Mouse (Mus musculus) intestine, postnatal 0 days (tissue): Measurements from ENCODE around the gene Lgr5. TPM values are rescaled to one million over a fixed set of nuclear protein-coding genes. Genes with fewer than 3 reads are reported as not detected.

Source experiments
- ATAC-seq: fragments of 200-750 bp; cut with Nextera tagmentation; 2 replicates; pipeline ENCODE4 v1.8.0; 2017; ENCODE audit warnings: mild to moderate bottlenecking, moderate TSS enrichment, moderate library complexity
- H3K27ac ChIP-seq: fragments of 300-500 bp; sonication (generic); 2 replicates; pipeline ENCODE4 v1.5.1; 2014; ENCODE audit warnings: mild to moderate bottlenecking, low read depth, low read length, moderate library complexity
- H3K27me3 ChIP-seq: fragments of 300-500 bp; sonication (generic); replicated peaks from 2 replicates; pipeline ENCODE4 v1.6.1; 2014; ENCODE audit warnings: low read length, mixed read lengths; ENCODE audit not compliant: control insufficient read depth, insufficient read depth
- H3K36me3 ChIP-seq: fragments of 300-500 bp; sonication (generic); 2 replicates; pipeline ENCODE4 v1.6.1; 2014; ENCODE audit warnings: mild to moderate bottlenecking, moderate library complexity; ENCODE audit not compliant: control insufficient read depth, insufficient read depth
- H3K4me1 ChIP-seq: fragments of 300-500 bp; sonication (generic); replicated peaks from 2 replicates; pipeline ENCODE4 v1.6.1; 2014; ENCODE audit warnings: antibody characterized with exemption, low read length, mixed read lengths; ENCODE audit not compliant: control insufficient read depth, insufficient read depth
- H3K4me2 ChIP-seq: fragments of 300-500 bp; sonication (generic); replicated peaks from 2 replicates; pipeline ENCODE4 v1.6.1; 2014; ENCODE audit warnings: low read depth, mild to moderate bottlenecking, moderate library complexity
- H3K4me3 ChIP-seq: fragments of 300-500 bp; sonication (generic); 2 replicates; pipeline ENCODE4 v1.5.1; 2014; ENCODE audit warnings: low read depth, low read length
- H3K9ac ChIP-seq: fragments of 300-500 bp; sonication (generic); 2 replicates; pipeline ENCODE4 v1.6.1; 2014; ENCODE audit warnings: mild to moderate bottlenecking, low read depth, low read length
- H3K9me3 ChIP-seq: fragments of 300-500 bp; sonication (generic); 2 replicates; pipeline ENCODE4 v1.6.1; 2016; ENCODE audit warnings: mixed run types; ENCODE audit not compliant: control insufficient read depth
- CTCF ChIP-seq: sonication (generic); IDR thresholded peaks from 2 replicates; pipeline ENCODE4 v1.5.1; 2016; ENCODE audit warnings: low read depth, mild to moderate bottlenecking, control low read depth, antibody characterized with exemption, moderate library complexity
- WGBS: fragments of 180-500 bp; shearing (Covaris S2); extraction: QIAGEN DNeasy Blood & Tissue Kit; methylation state at CpG from one replicate; pipeline ENCODE4 v1.1.7; 2014; 5-methylcytosine and 5-hydroxymethylcytosine counted together
- polyA plus RNA-seq: library from polyadenylated mRNA; unstranded; fragments of >200 nt; fragmentation: Nextera tagmentation; extraction: Ambion mirVana; gene quantifications from 2 replicates; pipeline ENCODE4 v1.2.1, GENCODE M21; 2015

Gene Lgr5
- polyA plus RNA-seq, 1 experiment from 2014 or later, result 2.5 TPM

DNA sequence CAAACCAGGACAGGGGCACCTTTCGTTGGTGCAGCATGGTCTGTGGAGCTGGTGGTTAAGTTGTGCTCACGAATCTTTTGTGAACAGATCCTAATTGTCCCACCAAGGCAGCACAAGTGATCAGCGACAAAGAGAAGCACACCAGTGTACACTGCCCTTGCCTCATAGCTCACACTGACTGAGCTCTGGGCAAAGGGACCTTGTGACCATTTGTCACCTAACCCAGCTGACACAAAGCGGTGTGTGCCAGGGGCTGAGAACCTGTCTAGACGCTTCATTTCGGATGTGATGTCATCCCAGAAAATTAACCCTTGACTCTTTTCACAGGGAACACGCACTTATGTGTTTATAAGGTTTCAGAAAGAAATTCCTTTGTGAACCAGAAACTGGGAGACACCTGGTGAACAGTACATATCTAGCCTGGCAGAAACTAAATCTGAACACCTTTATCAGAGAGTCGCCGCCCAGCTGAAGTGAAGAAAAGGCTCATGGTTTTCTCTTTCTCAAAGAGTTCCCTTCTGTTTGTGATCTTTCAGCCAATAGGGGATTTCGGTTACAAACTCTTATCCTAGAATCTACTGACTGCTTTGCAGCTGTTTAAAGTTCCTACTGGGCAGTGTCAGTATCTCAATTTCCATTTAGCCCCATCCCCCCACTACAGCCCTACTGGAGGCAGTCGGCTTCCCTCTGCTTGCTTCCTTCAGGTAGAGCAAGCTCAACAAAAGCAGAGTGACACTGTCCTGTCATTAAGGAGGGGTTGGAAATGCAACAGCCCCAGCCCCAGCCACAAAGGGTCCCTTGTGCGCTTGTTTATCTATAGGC lies 94.4 kb downstream of the Lgr5 start:
- Histone ChIP-seq H3K4me2 (peak overlapping the region; percentile 43), H3K4me1 (0 out of 2 replicates have a peak, but pooled peaks cover 3% of the 10 kb centered on the region), H3K27ac (no peak overlapping the region), H3K36me3 (no peaks in the 10 kb centered on the region), H3K4me3 (no peak overlapping the region), H3K9ac (no peak overlapping the region), H3K9me3 (no peaks in the 10 kb centered on the region), H3K27me3 (no peaks in the 10 kb centered on the region)
- WGBS, result 40% methylated on average over 12 of the region's 12 CpGs
- ATAC-seq, result peak; percentile 41; the same call in 1 of the 2 replicates
- no peak for TF ChIP-seq CTCF

DNA sequence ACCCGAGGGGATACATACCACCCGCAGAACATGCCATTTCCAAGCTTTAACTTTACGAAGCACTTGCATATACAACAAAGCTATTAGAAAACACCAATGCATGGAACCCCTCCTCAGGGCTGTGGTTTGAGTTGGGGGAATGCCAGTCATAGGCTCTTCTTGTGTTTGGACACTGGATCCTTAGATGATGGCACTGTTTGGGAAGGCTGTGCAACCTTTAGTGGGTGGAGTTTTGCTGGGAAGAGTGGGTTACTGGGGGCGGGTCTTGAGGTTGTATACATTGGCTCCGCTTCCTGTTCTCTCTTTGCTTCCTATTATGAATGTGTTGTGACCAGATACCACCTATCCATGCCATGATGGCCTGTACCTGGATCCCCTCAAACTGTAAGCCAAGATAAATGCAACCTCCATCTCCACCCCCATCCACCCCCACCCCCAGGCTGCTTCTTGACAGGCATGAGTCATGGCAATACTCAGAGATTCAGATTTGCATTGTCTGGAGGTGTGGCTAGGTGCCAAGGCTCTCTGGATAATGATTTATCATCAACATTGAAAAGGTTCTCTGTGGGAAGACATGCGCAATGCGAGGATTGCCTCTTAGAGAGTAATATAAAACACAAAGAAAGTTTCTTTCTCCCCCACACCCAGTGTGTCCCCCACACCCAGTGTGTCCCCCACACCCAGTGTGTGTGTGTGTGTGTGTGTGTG lies 95.6 kb downstream of the Lgr5 start:
- H3K9ac ChIP-seq, result no peak overlapping the region
- H3K27ac ChIP-seq, result no peak overlapping the region
- no peak overlapping the region for H3K4me2 ChIP-seq
- no peak overlapping the region for H3K4me3 ChIP-seq
- 0 out of 2 replicates have a peak, but pooled peaks cover 3% of the 10 kb centered on the region for H3K4me1 ChIP-seq
- no peak for TF ChIP-seq CTCF
- WGBS, result 92% methylated on average over 7 of the region's 7 CpGs
- H3K9me3 ChIP-seq, result no peaks in the 10 kb centered on the region
- ATAC-seq, result peak; percentile 41; the same call in 1 of the 2 replicates
- no peaks in the 10 kb centered on the region for H3K27me3 ChIP-seq
- no peaks in the 10 kb centered on the region for H3K36me3 ChIP-seq

- no peaks in the 10 kb centered on the region for H3K9me3 ChIP-seq
- no peak overlapping the region for H3K9ac ChIP-seq
- H3K4me3 ChIP-seq, result no peak overlapping the region
- no peak overlapping the region for H3K4me2 ChIP-seq
- no peaks in the 10 kb centered on the region for H3K4me1 ChIP-seq
- no peaks in the 10 kb centered on the region for H3K36me3 ChIP-seq
- TF ChIP-seq CTCF, result no peak
- H3K27ac ChIP-seq, result no peak overlapping the region
- no peaks in the 10 kb centered on the region for H3K27me3 ChIP-seq
- no peak for ATAC-seq
- 71% methylated on average over 2 of the region's 2 CpGs for WGBS
Observed at GRCm38 (mm10) chr10:115485602-115486001, 102.0 kb downstream of the Lgr5 start.

DNA sequence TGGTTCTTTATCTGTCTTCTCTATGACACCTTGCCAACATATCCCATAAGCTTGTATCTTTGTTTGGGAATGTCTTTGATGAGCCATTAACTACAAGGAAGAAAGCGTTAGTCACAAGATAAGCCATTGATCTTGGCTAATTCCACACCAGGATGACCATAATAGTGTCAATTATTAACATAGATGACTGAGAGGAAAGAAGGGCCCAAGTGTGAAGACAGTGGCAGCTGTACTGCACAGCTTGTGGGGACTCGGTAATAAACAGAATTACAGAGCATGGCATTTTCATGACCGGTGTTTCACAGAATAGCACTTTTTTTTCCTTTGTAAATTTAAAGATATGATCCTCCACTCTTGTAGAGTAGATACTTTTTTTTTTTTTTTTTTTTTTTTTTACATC lies 102.9 kb downstream of the Lgr5 start:
- Histone ChIP-seq H3K4me1 (0 out of 2 replicates have a peak, but pooled peaks cover 3% of the 10 kb centered on the region), H3K4me2 (no peak overlapping the region), H3K9me3 (no peaks in the 10 kb centered on the region), H3K27me3 (no peaks in the 10 kb centered on the region), H3K9ac (no peak overlapping the region), H3K36me3 (no peaks in the 10 kb centered on the region), H3K27ac (no peak overlapping the region), H3K4me3 (no peak overlapping the region)
- peak; percentile 87 for ATAC-seq
- no peak for TF ChIP-seq CTCF
- WGBS, result 37% methylated on average over 3 of the region's 3 CpGs

DNA sequence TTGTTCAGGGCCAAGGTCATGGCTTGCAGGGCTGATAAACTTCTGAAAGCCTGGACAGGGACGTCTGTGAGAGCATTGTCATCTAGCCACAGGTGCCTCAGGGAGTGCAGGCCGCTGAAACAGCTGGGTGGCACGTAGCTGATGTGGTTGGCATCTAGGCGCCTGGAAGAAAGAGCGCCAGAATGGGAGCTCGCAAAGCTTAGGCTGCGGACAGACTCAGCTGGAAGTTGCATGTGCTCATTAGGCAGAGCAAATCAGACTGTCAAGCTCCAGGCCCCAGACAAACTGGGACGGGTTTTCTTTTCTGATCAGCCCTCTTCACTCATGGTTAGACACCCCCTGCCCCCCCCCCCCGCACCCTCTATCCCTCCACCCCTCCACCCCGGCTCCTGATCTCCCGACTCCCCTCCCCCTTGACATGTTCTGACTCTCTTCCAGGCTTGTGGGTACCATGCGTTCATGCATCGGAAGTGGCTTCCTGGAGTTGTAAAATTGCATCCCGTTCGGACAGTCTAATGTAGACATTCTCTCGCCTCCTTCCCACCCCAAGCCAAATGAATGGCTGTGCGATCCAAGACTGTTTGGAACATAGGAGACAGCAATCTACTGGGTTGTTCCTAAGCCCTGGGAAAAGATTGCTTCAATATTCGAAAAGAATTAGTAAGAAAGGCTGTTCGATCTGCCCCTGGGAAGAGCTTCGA lies 109.0 kb downstream of the Lgr5 start:
- Histone ChIP-seq H3K27ac (no peak overlapping the region), H3K4me2 (peak overlapping the region; percentile 45), H3K4me1 (peaks cover 3% of the 10 kb centered on the region; the same call in 1 of the 2 replicates), H3K4me3 (0 out of 2 replicates have a peak overlapping the region, but pooled peaks have one; percentile 0), H3K36me3 (no peaks in the 10 kb centered on the region), H3K27me3 (no peaks in the 10 kb centered on the region), H3K9ac (no peak overlapping the region), H3K9me3 (no peaks in the 10 kb centered on the region)
- ATAC-seq, result no peak
- 38% methylated on average over 20 of the region's 20 CpGs for WGBS
- TF ChIP-seq CTCF, result no peak

- H3K9ac ChIP-seq, result no peak overlapping the region
- ATAC-seq, result no peak
- 93% methylated on average over 9 of the region's 9 CpGs for WGBS
- no peaks in the 10 kb centered on the region for H3K36me3 ChIP-seq
- no peak for TF ChIP-seq CTCF
- no peaks in the 10 kb centered on the region for H3K9me3 ChIP-seq
- H3K27me3 ChIP-seq, result no peaks in the 10 kb centered on the region
- peaks cover 3% of the 10 kb centered on the region; the same call in 1 of the 2 replicates for H3K4me1 ChIP-seq
- H3K4me2 ChIP-seq, result no peak overlapping the region
- no peak overlapping the region for H3K27ac ChIP-seq
- H3K4me3 ChIP-seq, result no peak overlapping the region
Observed at GRCm38 (mm10) chr10:115476506-115476905, 111.1 kb downstream of the Lgr5 start.
